Mouse (Mus musculus): ENCODE results near the gene Neurl3.

DNA sequence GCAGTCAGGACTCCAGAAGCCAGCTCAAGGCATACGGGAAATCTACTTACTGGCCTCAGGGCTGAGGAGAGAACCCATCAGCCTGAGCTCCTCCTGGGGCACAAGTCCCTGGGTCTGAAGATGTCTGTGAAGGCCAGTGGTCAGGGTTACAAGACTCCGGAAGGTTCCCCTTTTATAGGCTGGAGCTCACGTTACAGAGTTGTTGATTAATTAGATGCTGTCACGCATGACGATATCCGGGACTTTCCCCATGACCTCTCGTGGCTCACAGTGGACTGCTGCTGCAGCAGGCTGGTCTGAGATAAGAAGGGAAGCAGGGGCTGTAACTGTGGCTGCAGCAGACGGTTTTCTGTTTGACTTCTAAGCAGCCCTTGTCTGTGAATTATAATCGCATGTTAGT, 1.2 kb downstream of the Neurl3 start:
- TF ChIP-seq GATA1 (IDR thresholded peaks at IDR 0.05; ENCODE audit: low read length) (no peak), TAL1 (IDR thresholded peaks at IDR 0.05; ENCODE audit: low read length) (no peak)

All from erythroblast, embryonic 14.5 days (primary cell).